Mouse (Mus musculus) stomach, postnatal 0 days (tissue): ENCODE results near the gene Olfr1209.

ENCODE experiments used
- CTCF ChIP-seq: IDR thresholded peaks from 2 replicates; pipeline ENCODE4 v1.5.1; 2016; ENCODE audit warnings: antibody characterized with exemption, low read depth, mild to moderate bottlenecking, moderate library complexity
- EP300 ChIP-seq: optimal IDR thresholded peaks from 2 replicates; pipeline ENCODE3; 2016; ENCODE audit warnings: antibody characterized with exemption

GRCm38 (mm10) chr2:88902211-88902610 lies 12.7 kb downstream of the Olfr1209 start, which contains the start of gene Olfr1208:
- TF ChIP-seq CTCF (no peak), EP300 (no peak)
